Mouse (Mus musculus) myocyte (in vitro differentiated cells): ENCODE measurements around the gene Ccdc116.

ENCODE experiments used
- CEBPB ChIP-seq: IDR thresholded peaks from 2 replicates; pipeline ENCODE4 v1.6.1; 2011; ENCODE audit warnings: mild to moderate bottlenecking, moderate library complexity; ENCODE audit not compliant: poor library complexity, insufficient read depth, severe bottlenecking
- E2F4 ChIP-seq: IDR thresholded peaks from one replicate; pipeline ENCODE4 v1.6.1; 2011; ENCODE audit warnings: mild to moderate bottlenecking, control low read depth, moderate library complexity; ENCODE audit not compliant: insufficient read depth
- MAX ChIP-seq: IDR thresholded peaks from one replicate; pipeline ENCODE4 v1.6.1; 2011; ENCODE audit warnings: low read depth, mild to moderate bottlenecking, control low read depth
- MYOD1 ChIP-seq, 3 experiments: IDR thresholded peaks; one replicate each; pipeline ENCODE4 v1.6.1; 2011; ENCODE audit warnings: control low read depth in 2 of 3, low read depth in 2 of 3, mild to moderate bottlenecking in 2 of 3, moderate library complexity in 1 of 3; ENCODE audit not compliant: insufficient read length in 2 of 3, control insufficient read depth in 1 of 3
- MYOG ChIP-seq, 3 experiments: IDR thresholded peaks; one replicate each; pipeline ENCODE4 v1.6.1; 2011; ENCODE audit warnings: control low read depth in 2 of 3, low read depth in 2 of 3, mild to moderate bottlenecking in 2 of 3; ENCODE audit not compliant: insufficient read length in 2 of 3, control insufficient read depth in 1 of 3, insufficient read depth in 1 of 3
- POLR2A ChIP-seq: IDR thresholded peaks from one replicate; pipeline ENCODE4 v1.6.1; 2011; ENCODE audit warnings: low read depth, mild to moderate bottlenecking, control low read depth, moderate library complexity; ENCODE audit not compliant: insufficient read length
- POLR2AphosphoS2 ChIP-seq: IDR thresholded peaks from one replicate; pipeline ENCODE4 v1.6.1; 2011; ENCODE audit warnings: low read depth, control low read depth; ENCODE audit not compliant: insufficient read length
- REST ChIP-seq: IDR thresholded peaks from one replicate; pipeline ENCODE4 v1.6.1; 2011; ENCODE audit warnings: mild to moderate bottlenecking, control low read depth, moderate library complexity; ENCODE audit not compliant: insufficient read depth, insufficient read length
- SRF ChIP-seq: IDR thresholded peaks from one replicate; pipeline ENCODE4 v1.6.1; 2011; ENCODE audit warnings: low read depth; ENCODE audit not compliant: control insufficient read depth, insufficient read length
- TCF12 ChIP-seq: IDR thresholded peaks from one replicate; pipeline ENCODE4 v1.6.1; 2011; ENCODE audit warnings: mild to moderate bottlenecking, control low read depth; ENCODE audit not compliant: poor library complexity, insufficient read depth, severe bottlenecking
- TCF3 ChIP-seq: IDR thresholded peaks from one replicate; pipeline ENCODE4 v1.6.1; 2011; ENCODE audit warnings: low read depth, control low read depth; ENCODE audit not compliant: insufficient read length
- USF1 ChIP-seq: IDR thresholded peaks from one replicate; pipeline ENCODE4 v1.6.1; 2011; ENCODE audit warnings: low read depth, mild to moderate bottlenecking, control low read depth, moderate library complexity

DNA sequence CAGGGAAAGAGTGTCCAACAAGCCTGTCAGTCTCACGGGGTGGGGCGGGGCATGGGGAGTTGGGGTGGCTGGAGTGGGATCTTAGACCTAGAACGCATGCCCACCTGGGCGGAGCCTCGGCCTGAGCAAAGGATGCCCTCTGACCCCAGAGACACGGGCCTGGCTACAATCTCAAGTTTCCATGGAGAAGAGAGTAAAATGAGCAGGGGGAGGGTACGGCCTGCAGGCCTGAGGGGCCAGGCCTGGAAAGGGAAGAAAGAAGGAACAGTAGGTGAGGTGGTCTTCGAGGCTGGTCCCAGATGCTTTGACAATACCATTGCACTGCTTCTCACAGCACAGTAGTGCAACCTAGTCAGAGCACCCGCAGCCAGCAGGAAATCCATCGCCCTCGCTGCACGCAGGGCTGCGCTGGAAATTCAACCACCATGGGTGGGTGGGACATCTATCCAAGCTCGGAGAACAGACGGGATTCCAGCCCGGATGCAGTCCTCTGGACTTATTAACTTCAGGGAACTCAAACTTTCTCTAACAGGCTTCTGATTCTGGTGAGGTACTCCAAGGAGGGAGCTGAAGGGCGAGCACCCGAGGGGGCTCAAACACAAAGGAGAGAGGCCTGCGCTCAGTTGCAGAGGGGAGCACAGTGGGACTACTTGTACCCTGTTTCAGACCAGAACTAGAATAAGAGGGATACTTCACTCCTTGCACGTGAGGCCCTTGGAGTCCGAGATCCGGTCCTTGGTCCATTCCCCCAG, 22.7 kb downstream of the Ccdc116 start:
- no peak for TF ChIP-seq TCF12
- no peak for TF ChIP-seq E2F4
- no peak for TF ChIP-seq POLR2A
- no peak for TF ChIP-seq MAX
- no peak for TF ChIP-seq MYOD1 (IDR thresholded peaks at IDR 0.05; ENCODE audit: control insufficient read depth in 1 of 3, insufficient read length in 2 of 3, low read depth in 2 of 3)
- no peak for TF ChIP-seq MYOG (IDR thresholded peaks at IDR 0.05; ENCODE audit: control insufficient read depth in 1 of 3, insufficient read depth in 1 of 3, insufficient read length in 2 of 3, low read depth in 2 of 3)
- no peak for TF ChIP-seq POLR2AphosphoS2
- TF ChIP-seq USF1, result no peak
- no peak for TF ChIP-seq REST
- TF ChIP-seq CEBPB, result no peak
- TF ChIP-seq TCF3, result no peak
- no peak for TF ChIP-seq SRF
